Mouse (Mus musculus) heart, postnatal 4 days (tissue): ENCODE results near the gene Fam173a. TPM values are rescaled to one million over a fixed set of nuclear protein-coding genes. Genes with fewer than 3 reads are reported as not detected.

Experiments
- DNase-seq: peaks from one replicate; pipeline ENCODE4 v3.0.0; 2021
- total RNA-seq, 2 experiments: library from RNA; stranded (reverse); gene quantifications; 2 replicates each; pipeline ENCODE4 v1.2.3; 2021

Gene Fam173a
- 10 to 100 TPM; 41.0 to 44.2 TPM for total RNA-seq

- DNase-seq = peak; percentile 88
Measured at GRCm38 (mm10) chr17:25792615-25793014, at the start of gene Fam173a. Gene Fam173a, minus strand, starts transcription at chr17:25792901.

GRCm38 (mm10) chr17:25841117-25841880 is 48.6 kb upstream of the Fam173a start, which contains the start of gene Gm20683:
Gene Gm20683, minus strand, starts transcription at chr17:25841763.
- no peak for DNase-seq

- DNase-seq = no peak
Measured at GRCm38 (mm10) chr17:25840519-25840918, 47.8 kb upstream of the Fam173a start.

GRCm38 (mm10) chr17:25839455-25840235 is 46.9 kb upstream of the Fam173a start:
- no peak for DNase-seq

- DNase-seq = no peak
Measured at GRCm38 (mm10) chr17:25838904-25839303, 46.2 kb upstream of the Fam173a start.

GRCm38 (mm10) chr17:25837533-25837932 is 44.8 kb upstream of the Fam173a start:
- no peak for DNase-seq

GRCm38 (mm10) chr17:25837076-25837410 is 44.3 kb upstream of the Fam173a start, which contains the start of gene Rhbdl1:
Gene Rhbdl1, minus strand, starts transcription at chr17:25837295.
- peak; percentile 79 for DNase-seq

GRCm38 (mm10) chr17:25836397-25837075 is 43.8 kb upstream of the Fam173a start:
- no peak for DNase-seq

- DNase-seq = no peak
Measured at GRCm38 (mm10) chr17:25835816-25836215, 43.1 kb upstream of the Fam173a start.

- no peak for DNase-seq
Measured at GRCm38 (mm10) chr17:25835301-25835700, 42.6 kb upstream of the Fam173a start.

GRCm38 (mm10) chr17:25834595-25835222 is 42.0 kb upstream of the Fam173a start:
- DNase-seq = no peak

GRCm38 (mm10) chr17:25833961-25834594 is 41.4 kb upstream of the Fam173a start:
- DNase-seq = peak; percentile 49

GRCm38 (mm10) chr17:25833291-25833663 is 40.6 kb upstream of the Fam173a start, which contains the start of gene Stub1:
Gene Stub1, minus strand, starts transcription at chr17:25833404.
- peak; percentile 94 for DNase-seq

GRCm38 (mm10) chr17:25832436-25833290 is 40.0 kb upstream of the Fam173a start:
- peak; percentile 100 for DNase-seq

GRCm38 (mm10) chr17:25831451-25832281 is 39.0 kb upstream of the Fam173a start:
- peak; percentile 47 for DNase-seq

- DNase-seq = no peak
Measured at GRCm38 (mm10) chr17:25830806-25831431, 38.2 kb upstream of the Fam173a start.

GRCm38 (mm10) chr17:25830200-25830753 is 37.6 kb upstream of the Fam173a start:
- no peak for DNase-seq

- no peak for DNase-seq
Measured at GRCm38 (mm10) chr17:25829558-25830017, 36.9 kb upstream of the Fam173a start.
